Mouse (Mus musculus) midbrain, embryonic 12.5 days (tissue): ENCODE results near the gene Gm11983. TPM values are rescaled to one million over a fixed set of nuclear protein-coding genes. Genes with fewer than 3 reads are reported as not detected.
"Not testable (repeated sequence)": the region's sequence is repeated elsewhere in the genome, so short reads cannot be mapped to it uniquely, and the experiment has no call there.

Experiments
- ATAC-seq: fragments of 200-750 bp; cut with Nextera tagmentation; 2 replicates; pipeline ENCODE4 v1.8.0; 2017; ENCODE audit warnings: low read depth, moderate TSS enrichment, moderate library complexity; ENCODE audit not compliant: low FRiP score
- H3K27ac ChIP-seq: fragments of 300-500 bp; sonication (generic); replicated peaks from 2 replicates; pipeline ENCODE4 v1.5.1; 2016; ENCODE audit warnings: mild to moderate bottlenecking
- H3K27me3 ChIP-seq: fragments of 300-500 bp; sonication (generic); 2 replicates; pipeline ENCODE4 v1.6.1; 2016; ENCODE audit warnings: mild to moderate bottlenecking
- H3K36me3 ChIP-seq: fragments of 300-500 bp; sonication (generic); 2 replicates; pipeline ENCODE4 v1.6.1; 2016
- H3K4me1 ChIP-seq: fragments of 300-500 bp; sonication (generic); 2 replicates; pipeline ENCODE4 v1.6.1; 2016
- H3K4me2 ChIP-seq: fragments of 300-500 bp; sonication (generic); replicated peaks from 2 replicates; pipeline ENCODE4 v1.6.1; 2016; ENCODE audit warnings: mild to moderate bottlenecking, moderate library complexity
- H3K4me3 ChIP-seq: fragments of 300-500 bp; sonication (generic); 2 replicates; pipeline ENCODE4 v1.5.1; 2016; ENCODE audit warnings: mild to moderate bottlenecking
- H3K9ac ChIP-seq: fragments of 300-500 bp; sonication (generic); replicated peaks from 2 replicates; pipeline ENCODE4 v1.6.1; 2016; ENCODE audit warnings: mild to moderate bottlenecking, moderate library complexity
- H3K9me3 ChIP-seq: fragments of 300-500 bp; sonication (generic); 2 replicates; pipeline ENCODE4 v1.6.1; 2016; ENCODE audit warnings: mild to moderate bottlenecking
- WGBS: fragments of 180-500 bp; shearing (Covaris S2); methylation state at CpG from one replicate; pipeline ENCODE4 v1.1.7; 2016; 5-methylcytosine and 5-hydroxymethylcytosine counted together
- polyA plus RNA-seq: library from polyadenylated mRNA; unstranded; fragments of >200 nt; fragmentation: Nextera tagmentation; extraction: Ambion mirVana; gene quantifications from 2 replicates; pipeline ENCODE4 v1.2.1, GENCODE M21; 2016

Gm11983 gene
- polyA plus RNA-seq, 1 experiment from 2014 or later: not detected

DNA sequence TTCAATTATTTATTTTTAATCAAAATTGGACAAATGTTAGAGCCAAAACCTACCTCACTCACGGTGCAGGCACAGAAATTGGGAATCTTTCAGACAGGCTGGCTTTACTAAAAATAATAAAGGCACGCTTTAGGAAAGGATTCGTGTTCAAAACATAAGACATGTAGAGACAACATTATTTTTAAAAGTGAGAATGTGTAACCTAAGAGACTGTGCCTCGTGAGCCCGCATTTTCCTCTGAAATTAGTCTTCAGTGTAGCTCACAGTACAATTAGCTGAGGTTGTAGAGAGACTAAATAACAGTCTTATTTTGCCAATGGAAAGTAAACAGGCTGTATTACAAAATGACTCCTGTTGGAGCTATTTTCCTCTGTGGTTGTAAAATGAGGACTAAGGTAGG, 4.7 kb upstream of the Gm11983 start:
- ATAC-seq: no peak

DNA sequence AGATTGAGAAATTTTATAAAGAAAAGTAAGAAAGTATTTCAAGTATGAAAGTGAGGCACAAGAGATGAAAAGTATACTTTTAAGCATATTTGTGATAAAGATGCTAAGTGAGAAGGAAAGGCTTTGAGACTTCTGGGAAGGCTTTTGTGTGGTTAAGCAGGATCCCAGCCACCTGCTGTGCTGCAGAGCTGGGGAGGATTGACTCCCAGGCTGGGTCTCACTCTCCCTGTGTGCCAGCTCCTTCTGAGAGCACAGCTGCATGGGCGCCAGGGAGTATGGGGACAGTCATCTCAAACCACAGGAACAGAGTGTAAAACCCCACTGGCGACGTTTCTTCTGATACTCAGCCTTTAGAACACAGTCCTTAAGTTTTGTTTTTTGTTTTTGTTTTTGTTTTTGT, 3.3 kb upstream of the Gm11983 start:
- WGBS: 61% methylated on average over 3 of the region's 3 CpGs
- H3K9me3 ChIP-seq: no peaks in the 10 kb centered on the region

More for the DNA sequence above, 4.7 kb upstream of the Gm11983 start:
- Histone ChIP-seq H3K4me3 (no peak overlapping the region), H3K4me1 (no peaks in the 10 kb centered on the region), H3K9me3 (no peaks in the 10 kb centered on the region), H3K27me3 (no peaks in the 10 kb centered on the region), H3K4me2 (no peak overlapping the region), H3K27ac (no peak overlapping the region), H3K36me3 (no peaks in the 10 kb centered on the region), H3K9ac (no peak overlapping the region)
- WGBS: 91% methylated on average over 5 of the region's 5 CpGs

DNA sequence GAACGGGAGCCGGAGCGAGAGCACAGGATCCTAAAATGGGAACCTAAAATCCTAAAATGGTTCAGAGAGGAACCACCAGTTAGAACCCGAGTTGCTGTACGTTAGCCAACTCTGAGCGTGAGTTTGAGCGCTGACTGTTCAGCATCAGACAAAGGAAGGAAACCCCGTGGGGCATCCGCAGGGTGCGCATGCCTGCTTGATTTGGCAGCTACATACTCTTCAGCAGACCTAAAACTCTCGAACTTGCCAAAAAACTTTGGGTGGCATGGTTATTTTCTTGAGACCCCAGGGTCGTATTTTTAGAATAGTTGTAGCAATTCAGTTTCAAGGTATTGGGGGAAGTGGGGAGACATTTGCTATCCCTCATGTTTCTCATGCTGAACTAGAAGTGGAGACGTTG, 2.8 kb downstream of the Gm11983 start:
- Histone ChIP-seq H3K27me3 (no peaks in the 10 kb centered on the region), H3K9me3 (no peaks in the 10 kb centered on the region), H3K4me2 (no peak overlapping the region), H3K4me1 (no peaks in the 10 kb centered on the region), H3K36me3 (no peaks in the 10 kb centered on the region), H3K4me3 (no peak overlapping the region), H3K9ac (no peak overlapping the region), H3K27ac (no peak overlapping the region)
- 69% methylated on average over 13 of the region's 13 CpGs for WGBS
- ATAC-seq: no peak

More for the DNA sequence above, 3.3 kb upstream of the Gm11983 start:
- no peaks in the 10 kb centered on the region for H3K4me1 ChIP-seq
- H3K36me3 ChIP-seq: no peaks in the 10 kb centered on the region
- no peak overlapping the region for H3K4me3 ChIP-seq
- H3K9ac ChIP-seq: no peak overlapping the region
- no peak overlapping the region for H3K4me2 ChIP-seq
- H3K27me3 ChIP-seq: no peaks in the 10 kb centered on the region
- H3K27ac ChIP-seq: no peak overlapping the region
- no peak for ATAC-seq

DNA sequence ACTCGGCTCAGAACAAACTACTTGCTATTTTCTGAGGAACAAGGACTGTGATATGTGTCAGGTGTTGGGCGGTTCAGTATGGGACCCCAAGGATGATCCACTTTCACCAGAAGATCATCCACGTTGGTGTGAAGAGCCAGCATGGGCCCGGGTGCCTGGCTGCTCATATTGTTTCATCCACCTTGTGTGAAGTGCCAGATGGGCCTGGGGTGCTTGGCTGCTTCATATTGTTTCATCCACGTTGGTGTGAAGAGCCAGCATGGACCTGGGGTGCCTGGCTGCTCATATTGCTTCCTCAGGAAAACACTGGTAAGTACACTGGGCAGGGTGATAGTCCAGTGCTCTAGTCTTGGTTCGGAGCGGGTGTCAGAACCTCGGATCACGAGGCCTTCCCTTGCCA, 3.7 kb downstream of the Gm11983 start:
- H3K27ac ChIP-seq: no peak overlapping the region
- no peak overlapping the region for H3K4me2 ChIP-seq
- H3K4me1 ChIP-seq: no peaks in the 10 kb centered on the region
- H3K36me3 ChIP-seq: no peaks in the 10 kb centered on the region
- H3K9me3 ChIP-seq: no peaks in the 10 kb centered on the region
- H3K9ac ChIP-seq: no peak overlapping the region
- 87% methylated on average over 9 of the region's 9 CpGs for WGBS
- ATAC-seq: no peak
- no peaks in the 10 kb centered on the region for H3K27me3 ChIP-seq
- no peak overlapping the region for H3K4me3 ChIP-seq

DNA sequence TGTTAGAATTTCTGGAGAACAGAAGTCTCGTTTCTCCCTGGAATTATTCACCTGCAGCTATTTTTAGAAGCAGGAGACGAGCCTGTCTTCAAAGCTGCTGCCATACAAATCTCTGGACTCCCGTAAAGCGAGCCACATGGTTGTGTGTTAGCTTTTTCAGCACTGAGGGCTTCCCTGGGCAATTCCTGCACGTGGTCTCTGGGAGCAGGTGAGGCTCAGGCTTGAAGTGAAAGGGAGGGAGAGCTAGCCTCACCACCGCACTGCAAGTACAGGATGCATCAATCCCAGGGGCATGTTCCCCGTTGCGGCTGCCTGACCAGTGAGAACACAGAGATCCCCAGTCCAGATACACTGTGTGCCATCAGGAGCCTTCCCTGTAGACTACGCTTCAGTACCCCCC, 5.5 kb downstream of the Gm11983 start:
- Histone ChIP-seq H3K27ac (no peak overlapping the region), H3K36me3 (no peaks in the 10 kb centered on the region), H3K9ac (no peak overlapping the region), H3K4me2 (no peak overlapping the region), H3K4me3 (no peak overlapping the region), H3K27me3 (no peaks in the 10 kb centered on the region), H3K4me1 (no peaks in the 10 kb centered on the region), H3K9me3 (no peaks in the 10 kb centered on the region)
- ATAC-seq: no peak
- 78% methylated on average over 9 of the region's 9 CpGs for WGBS

DNA sequence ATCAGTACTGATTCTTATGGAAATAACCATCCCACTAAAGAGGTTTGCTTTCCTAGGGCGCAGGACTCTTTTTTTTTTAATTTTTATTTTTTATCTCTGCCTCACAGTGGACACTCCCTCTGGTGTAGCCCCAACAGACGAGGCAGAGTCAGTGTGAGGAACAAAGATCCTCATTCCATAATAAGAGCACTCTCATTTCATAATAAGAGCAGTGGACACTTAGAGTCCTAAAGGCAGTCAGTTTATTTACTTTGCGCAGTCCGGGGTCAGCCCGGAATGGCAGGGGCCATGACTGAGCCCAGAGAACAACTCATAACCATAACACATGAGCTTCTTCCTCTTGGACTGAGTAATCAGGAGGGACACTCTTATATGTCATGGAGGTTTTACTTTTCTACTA, 9.3 kb downstream of the Gm11983 start:
- Histone ChIP-seq H3K27ac (no peak overlapping the region), H3K9ac (no peak overlapping the region), H3K9me3 (no peaks in the 10 kb centered on the region), H3K4me1 (no peaks in the 10 kb centered on the region), H3K4me2 (no peak overlapping the region), H3K27me3 (no peaks in the 10 kb centered on the region), H3K4me3 (no peak overlapping the region), H3K36me3 (no peaks in the 10 kb centered on the region)
- 59% methylated on average over 5 of the region's 5 CpGs for WGBS
- ATAC-seq: no peak

DNA sequence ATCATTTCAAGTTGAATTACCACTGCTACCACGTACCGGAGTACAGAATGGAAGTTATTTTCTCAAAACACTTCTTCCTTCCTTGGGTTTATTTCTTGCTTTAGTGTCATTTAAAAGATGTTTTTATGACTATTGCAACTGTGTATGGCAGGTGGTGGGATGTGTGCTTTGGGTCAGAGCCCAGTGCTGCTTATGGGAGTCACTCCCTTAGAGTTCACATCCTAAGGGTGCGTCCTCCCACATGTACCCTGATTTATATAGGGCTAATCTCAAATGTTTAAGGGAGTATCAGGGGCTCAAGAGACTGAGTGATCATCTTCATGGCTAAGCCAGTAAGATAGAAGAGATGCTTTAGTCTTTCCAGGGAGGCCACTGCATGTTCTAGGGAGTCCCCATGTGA, 11.3 kb downstream of the Gm11983 start:
- Histone ChIP-seq H3K9ac (no peak overlapping the region), H3K27ac (no peak overlapping the region), H3K27me3 (no peaks in the 10 kb centered on the region), H3K9me3 (no peaks in the 10 kb centered on the region), H3K4me2 (no peak overlapping the region), H3K4me3 (no peak overlapping the region), H3K4me1 (no peaks in the 10 kb centered on the region), H3K36me3 (no peaks in the 10 kb centered on the region)
- ATAC-seq: no peak
- WGBS: 93% methylated on average over 3 of the region's 3 CpGs

DNA sequence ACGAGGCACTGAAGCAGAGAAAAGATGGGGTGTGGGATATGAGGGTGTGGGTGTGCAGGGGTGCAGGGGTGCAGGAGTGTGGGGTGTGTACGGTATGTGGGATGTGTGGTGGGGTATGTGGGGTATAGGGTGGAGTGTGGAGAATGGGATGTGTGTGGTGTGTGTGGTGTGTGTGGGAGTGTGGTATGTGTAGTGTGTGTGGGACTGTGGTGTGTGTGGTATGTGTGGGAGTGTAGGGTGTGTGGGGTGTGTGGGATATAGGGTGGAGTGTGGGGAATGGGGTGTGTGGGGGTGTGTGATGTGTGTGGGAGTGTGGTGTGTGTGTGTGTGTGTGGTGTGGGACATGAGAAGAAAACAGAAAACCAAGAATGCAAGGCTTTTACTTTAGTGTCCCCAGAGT, 14.3 kb downstream of the Gm11983 start:
- no peaks in the 10 kb centered on the region for H3K4me1 ChIP-seq
- H3K36me3 ChIP-seq: no peaks in the 10 kb centered on the region
- H3K27me3 ChIP-seq: no peaks in the 10 kb centered on the region
- no peak overlapping the region for H3K4me3 ChIP-seq
- 92% methylated on average over 2 of the region's 2 CpGs for WGBS
- no peak overlapping the region for H3K27ac ChIP-seq
- no peak for ATAC-seq
- no peak overlapping the region for H3K4me2 ChIP-seq
- H3K9me3 ChIP-seq: no peaks in the 10 kb centered on the region
- no peak overlapping the region for H3K9ac ChIP-seq

DNA sequence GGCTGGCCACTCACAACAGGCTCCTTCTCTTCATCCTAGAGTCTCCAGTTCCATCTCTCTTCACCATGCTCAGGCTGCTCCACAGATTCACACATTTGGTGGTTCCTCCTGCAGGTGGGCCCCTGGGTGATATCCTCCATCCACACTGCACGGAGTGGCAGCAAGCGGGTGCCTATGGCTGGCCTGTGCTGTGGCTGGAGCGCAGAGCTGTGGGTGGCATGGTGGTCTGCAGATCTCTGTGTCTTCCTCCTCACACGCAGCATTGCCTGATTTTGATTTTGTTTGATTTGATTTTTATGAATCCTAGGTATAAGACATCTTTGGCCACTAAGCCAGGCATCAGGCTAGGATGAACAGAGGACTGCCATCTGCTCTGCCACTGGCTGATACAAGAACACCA, 23.0 kb downstream of the Gm11983 start:
- Histone ChIP-seq H3K4me3 (no peak overlapping the region), H3K4me1 (no peaks in the 10 kb centered on the region), H3K27ac (no peak overlapping the region), H3K36me3 (no peaks in the 10 kb centered on the region), H3K9me3 (no peaks in the 10 kb centered on the region), H3K27me3 (no peaks in the 10 kb centered on the region), H3K9ac (no peak overlapping the region), H3K4me2 (no peak overlapping the region)
- ATAC-seq: no peak
- WGBS: 91% methylated on average over 4 of the region's 4 CpGs

DNA sequence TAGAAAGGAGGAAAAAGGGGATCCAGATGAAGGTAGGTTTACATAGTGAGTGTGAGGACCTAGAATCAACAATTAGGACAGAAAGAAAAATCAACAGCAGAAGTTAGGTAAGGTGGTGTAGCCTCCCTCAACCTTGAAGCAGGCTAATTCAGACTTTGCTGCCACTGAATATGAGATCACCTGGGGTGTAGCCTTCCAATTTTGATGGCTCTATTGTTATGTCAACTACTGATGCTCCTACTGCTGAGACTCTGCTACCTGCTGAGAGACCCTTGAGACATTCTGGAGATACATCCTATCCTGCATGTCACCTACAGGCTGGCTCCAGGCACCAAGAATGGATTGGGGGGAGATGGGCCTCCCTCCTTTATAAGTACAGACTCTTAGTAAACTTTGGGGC, 34.6 kb downstream of the Gm11983 start:
- not testable (repeated sequence) for H3K27ac ChIP-seq, H3K27me3 ChIP-seq, H3K4me3 ChIP-seq, H3K9me3 ChIP-seq, ATAC-seq, H3K36me3 ChIP-seq, H3K4me2 ChIP-seq, H3K4me1 ChIP-seq, H3K9ac ChIP-seq

DNA sequence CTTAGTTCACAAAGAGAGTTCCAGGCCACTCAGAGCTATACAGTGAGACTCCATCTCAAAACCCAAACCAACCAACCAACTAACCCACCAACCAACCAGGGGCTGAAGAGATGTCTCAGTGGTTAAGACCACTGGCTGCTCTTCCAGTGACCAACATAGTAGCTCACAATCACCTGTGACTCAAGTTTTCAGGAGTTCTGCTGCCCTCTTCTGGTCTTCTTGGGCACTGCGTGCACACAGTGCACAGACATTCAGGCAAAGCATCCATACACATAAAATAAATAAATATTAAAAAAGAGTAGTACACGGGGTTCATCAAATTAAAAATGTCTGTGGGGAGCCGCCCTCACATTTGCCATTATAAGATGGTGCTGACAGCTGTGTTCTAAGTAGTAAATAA, 46.8 kb downstream of the Gm11983 start:
- no peaks in the 10 kb centered on the region for H3K36me3 ChIP-seq
- no peak overlapping the region for H3K4me2 ChIP-seq
- H3K9me3 ChIP-seq: peaks cover 4% of the 10 kb centered on the region; the same call in 1 of the 2 replicates
- no peak for ATAC-seq
- no peaks in the 10 kb centered on the region for H3K27me3 ChIP-seq
- H3K9ac ChIP-seq: no peak overlapping the region
- WGBS: 97% methylated on average over 3 of the region's 3 CpGs
- no peak overlapping the region for H3K4me3 ChIP-seq
- no peaks in the 10 kb centered on the region for H3K4me1 ChIP-seq
- H3K27ac ChIP-seq: no peak overlapping the region
